7 mouse cellular contexts compared by ENCODE assay signal in genomic region chr7:5080815-5081214, GRCm38 (mm10). TPM values are rescaled to one million over a fixed set of nuclear protein-coding genes. Genes with fewer than 3 reads are reported as not detected.
DNase-seq lines count a peak whose midpoint lies in the region; ATAC-seq and TF ChIP-seq lines count a peak whose summit lies in the region.

No protein-coding gene starts in this region.

- H3K4me3 ChIP-seq in left cerebral cortex, adult 2 months = peak overlapping the region; percentile 96
- peak overlapping the region; percentile 99 for H3K4me3 ChIP-seq in embryonic facial prominence, embryonic 13.5 days
- H3K4me3 ChIP-seq in limb, embryonic 10.5 days = peak overlapping the region; percentile 81
- H3K4me3 ChIP-seq in neural tube, embryonic 15.5 days (replicated peaks) = peak overlapping the region; percentile 94

- peak overlapping the region; percentile 95 for H3K27ac ChIP-seq in left cerebral cortex, adult 2 months
- H3K27ac ChIP-seq in embryonic facial prominence, embryonic 13.5 days = peak overlapping the region; percentile 93
- peak overlapping the region; percentile 89 for H3K27ac ChIP-seq in limb, embryonic 10.5 days
- H3K27ac ChIP-seq in neural tube, embryonic 15.5 days (replicated peaks) = peak overlapping the region; percentile 88

- intact Hi-C loops in left cerebral cortex, adult 2 months (cut with DNase I) = loop anchor here (1.0 to 5.0 kb wide), 2 partner anchors 19 to 944 kb away; partner anchors contain the start of genes Leng8 and U2af2
- intact Hi-C loops in left cerebral cortex, postnatal 14 days (cut with DNase I) = loop anchor here (5.0 kb wide), 2 partner anchors 41 to 1091 kb away; partner anchors contain the start of gene Zfp444

- TF ChIP-seq CTCF in left cerebral cortex, adult 2 months (IDR thresholded peaks at IDR 0.05) = no peak

- H3K4me1 ChIP-seq in embryonic facial prominence, embryonic 13.5 days = peaks cover 12% of the 10 kb centered on the region
- H3K4me1 ChIP-seq in limb, embryonic 10.5 days = peaks cover 14% of the 10 kb centered on the region
- H3K4me1 ChIP-seq in neural tube, embryonic 15.5 days = peaks cover 37% of the 10 kb centered on the region

- WGBS in embryonic facial prominence, embryonic 13.5 days = 8% methylated on average over 6 of the region's 6 CpGs
- whole genome bisulfite sequencing in limb, embryonic 10.5 days = 23% methylated on average over 6 of the region's 6 CpGs
- 17% methylated on average over 6 of the region's 6 CpGs for WGBS in neural tube, embryonic 15.5 days

- no peak for DNase-seq in left cerebral cortex, adult 2 months (ENCODE audit: extremely low spot score in 1 of 2, low spot score in 2 of 2)
- no peak for DNase-seq in left cerebral cortex, postnatal 14 days (ENCODE audit: low spot score in 2 of 2)
- no peak for DNase-seq in limb, embryonic 10.5 days (ENCODE audit: low spot score)
- DNase-seq in cerebellum, adult 11 months = no peak
- DNase-seq in layer of hippocampus, adult 9-10 months (ENCODE audit: low spot score) = no peak

- peak overlapping the region; percentile 74 for H3K4me2 ChIP-seq in embryonic facial prominence, embryonic 13.5 days
- peak overlapping the region; percentile 67 for H3K4me2 ChIP-seq in neural tube, embryonic 15.5 days

- H3K27me3 ChIP-seq in embryonic facial prominence, embryonic 13.5 days = no peaks in the 10 kb centered on the region
- H3K27me3 ChIP-seq in limb, embryonic 10.5 days (ENCODE audit: low read depth, poor library complexity, severe bottlenecking) = no peaks in the 10 kb centered on the region
- no peaks in the 10 kb centered on the region for H3K27me3 ChIP-seq in neural tube, embryonic 15.5 days (replicated peaks)

- H3K36me3 ChIP-seq in embryonic facial prominence, embryonic 13.5 days = peaks cover 53% of the 10 kb centered on the region
- H3K36me3 ChIP-seq in limb, embryonic 10.5 days = peaks cover 75% of the 10 kb centered on the region
- peaks cover 39% of the 10 kb centered on the region for H3K36me3 ChIP-seq in neural tube, embryonic 15.5 days

- peak overlapping the region; percentile 97 for H3K9ac ChIP-seq in embryonic facial prominence, embryonic 13.5 days
- peak overlapping the region; percentile 96 for H3K9ac ChIP-seq in neural tube, embryonic 15.5 days (replicated peaks)

- H3K9me3 ChIP-seq in embryonic facial prominence, embryonic 13.5 days = no peaks in the 10 kb centered on the region
- no peaks in the 10 kb centered on the region for H3K9me3 ChIP-seq in limb, embryonic 10.5 days (replicated peaks)
- H3K9me3 ChIP-seq in neural tube, embryonic 15.5 days (replicated peaks) = no peaks in the 10 kb centered on the region

- no peak for ATAC-seq in embryonic facial prominence, embryonic 13.5 days (ENCODE audit: insufficient number of reproducible peaks, insufficient read depth, low FRiP score, low TSS enrichment, low read depth)
- ATAC-seq in neural tube, embryonic 15.5 days (ENCODE audit: low FRiP score) = no peak

RNA-seq across cellular contexts. Expression of gene Epn1, which starts 0.8 kb away (rescaled TPM):
- total RNA-seq in left cerebral cortex, adult 2 months (2021) = 100 to 1,000 TPM; 470 to 471 TPM
- 100 to 1,000 TPM; 429 to 432 TPM for total RNA-seq in left cerebral cortex, postnatal 14 days (2021)
- 63.8 and 70.5 TPM in 2 replicates for polyA plus RNA-seq in embryonic facial prominence, embryonic 13.5 days (2015; fragmentation: Nextera tagmentation; extraction: Ambion mirVana)
- 64.5 and 69.1 TPM in 2 replicates for polyA plus RNA-seq in limb, embryonic 10.5 days (2016; fragmentation: Nextera tagmentation; extraction: Ambion mirVana)
- 92.5 and 105 TPM in 2 replicates for polyA plus RNA-seq in neural tube, embryonic 15.5 days (2015; fragmentation: Nextera tagmentation; extraction: Ambion mirVana)

RNA-seq across cellular contexts. Expression of gene U2af2, which starts 18.9 kb away (rescaled TPM):
- total RNA-seq in left cerebral cortex, adult 2 months (2021) = 100 to 1,000 TPM; 183 to 187 TPM
- total RNA-seq in left cerebral cortex, postnatal 14 days (2021) = 100 to 1,000 TPM; 166 to 173 TPM
- polyA plus RNA-seq in embryonic facial prominence, embryonic 13.5 days (2015; fragmentation: Nextera tagmentation; extraction: Ambion mirVana) = 137 and 155 TPM in 2 replicates
- 202 and 203 TPM in 2 replicates for polyA plus RNA-seq in limb, embryonic 10.5 days (2016; fragmentation: Nextera tagmentation; extraction: Ambion mirVana)
- polyA plus RNA-seq in neural tube, embryonic 15.5 days (2015; fragmentation: Nextera tagmentation; extraction: Ambion mirVana) = 94.2 and 105 TPM in 2 replicates

RNA-seq across cellular contexts. Expression of gene Zfp580, which starts 29.5 kb away (rescaled TPM):
- 10 to 100 TPM; 30.5 to 32.5 TPM for total RNA-seq in left cerebral cortex, adult 2 months (2021)
- total RNA-seq in left cerebral cortex, postnatal 14 days (2021) = 10 to 100 TPM; 56.1 to 62.8 TPM
- 44.7 and 45.9 TPM in 2 replicates for polyA plus RNA-seq in embryonic facial prominence, embryonic 13.5 days (2015; fragmentation: Nextera tagmentation; extraction: Ambion mirVana)
- polyA plus RNA-seq in limb, embryonic 10.5 days (2016; fragmentation: Nextera tagmentation; extraction: Ambion mirVana) = 30.1 and 34.3 TPM in 2 replicates
- 90.7 and 101 TPM in 2 replicates for polyA plus RNA-seq in neural tube, embryonic 15.5 days (2015; fragmentation: Nextera tagmentation; extraction: Ambion mirVana)

RNA-seq across cellular contexts. Expression of gene Rfpl4, which starts 35.9 kb away (rescaled TPM):
- not detected for total RNA-seq in left cerebral cortex, adult 2 months (2021)
- not detected for total RNA-seq in left cerebral cortex, postnatal 14 days (2021)
- not detected in 2 replicates for polyA plus RNA-seq in embryonic facial prominence, embryonic 13.5 days (2015; fragmentation: Nextera tagmentation; extraction: Ambion mirVana)
- polyA plus RNA-seq in limb, embryonic 10.5 days (2016; fragmentation: Nextera tagmentation; extraction: Ambion mirVana) = not detected in 2 replicates
- polyA plus RNA-seq in neural tube, embryonic 15.5 days (2015; fragmentation: Nextera tagmentation; extraction: Ambion mirVana) = not detected in 2 replicates

RNA-seq across cellular contexts. Expression of gene Zfp784, which starts 42.6 kb away (rescaled TPM):
- 1 to 10 TPM; 4.2 to 5.5 TPM for total RNA-seq in left cerebral cortex, adult 2 months (2021)
- total RNA-seq in left cerebral cortex, postnatal 14 days (2021) = 1 to 10 TPM; 5.4 TPM
- polyA plus RNA-seq in embryonic facial prominence, embryonic 13.5 days (2015; fragmentation: Nextera tagmentation; extraction: Ambion mirVana) = 5.6 and 5.9 TPM in 2 replicates
- polyA plus RNA-seq in limb, embryonic 10.5 days (2016; fragmentation: Nextera tagmentation; extraction: Ambion mirVana) = 2.5 and 4.0 TPM in 2 replicates
- polyA plus RNA-seq in neural tube, embryonic 15.5 days (2015; fragmentation: Nextera tagmentation; extraction: Ambion mirVana) = 7.7 and 9.0 TPM in 2 replicates
